Mouse (Mus musculus): ENCODE results near the gene Hist1h1t. TPM values are rescaled to one million over a fixed set of nuclear protein-coding genes. Genes with fewer than 3 reads are reported as not detected.

The Hist1h1t gene
- polyA plus RNA-seq, 1 experiment from 2014 or later = not detected

GRCm38 (mm10) chr13:23725213-23725612 lies 29.6 kb downstream of the Hist1h1t start:
- no peak overlapping the region for H3K4me3 ChIP-seq
- no peak overlapping the region for H3K4me2 ChIP-seq
- no peak overlapping the region for H3K27ac ChIP-seq
- no peaks in the 10 kb centered on the region for H3K9me3 ChIP-seq
- H3K27me3 ChIP-seq = no peaks in the 10 kb centered on the region
- H3K9ac ChIP-seq = no peak overlapping the region
- no peak for ATAC-seq (ENCODE audit: low FRiP score)
- no CpG with 5 or more reads among the region's 1 CpGs for WGBS
- H3K36me3 ChIP-seq = no peaks in the 10 kb centered on the region
- H3K4me1 ChIP-seq (replicated peaks) = no peaks in the 10 kb centered on the region

- H3K36me3 ChIP-seq = no peaks in the 10 kb centered on the region
- H3K9ac ChIP-seq = no peak overlapping the region
- WGBS = 86% methylated on average over 18 of the region's 18 CpGs
- no peaks in the 10 kb centered on the region for H3K27me3 ChIP-seq
- no peak overlapping the region for H3K4me3 ChIP-seq
- no peak overlapping the region for H3K4me2 ChIP-seq
- no peak for ATAC-seq (ENCODE audit: low FRiP score)
- no peaks in the 10 kb centered on the region for H3K4me1 ChIP-seq (replicated peaks)
- H3K27ac ChIP-seq = no peak overlapping the region
- no peaks in the 10 kb centered on the region for H3K9me3 ChIP-seq
These were observed 33.0 kb downstream of the Hist1h1t start for GRCm38 (mm10) chr13:23728472-23729191.

DNA sequence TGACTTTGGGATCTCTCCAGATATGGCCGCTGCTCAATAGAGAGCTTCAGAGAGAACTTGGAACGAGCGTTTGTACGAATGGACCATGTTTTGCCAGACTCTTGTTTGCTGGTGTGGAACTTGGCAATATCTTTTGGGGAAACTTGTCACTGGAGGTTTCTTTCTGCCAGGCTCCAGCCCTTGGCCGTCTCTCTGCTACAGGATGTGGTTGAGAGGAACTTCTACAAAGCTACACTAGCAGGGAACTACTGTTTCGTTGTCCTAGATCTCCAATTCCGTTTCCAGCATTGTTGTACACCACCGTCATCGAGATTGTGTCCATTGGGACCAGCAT lies 33.5 kb downstream of the Hist1h1t start:
- H3K4me1 ChIP-seq (replicated peaks) = no peaks in the 10 kb centered on the region
- no peak overlapping the region for H3K4me2 ChIP-seq
- no peak for ATAC-seq (ENCODE audit: low FRiP score)
- H3K27me3 ChIP-seq = no peaks in the 10 kb centered on the region
- no peak overlapping the region for H3K4me3 ChIP-seq
- WGBS = 94% methylated on average over 9 of the region's 9 CpGs
- no peaks in the 10 kb centered on the region for H3K36me3 ChIP-seq
- no peak overlapping the region for H3K27ac ChIP-seq
- H3K9ac ChIP-seq = no peak overlapping the region
- H3K9me3 ChIP-seq = no peaks in the 10 kb centered on the region

DNA sequence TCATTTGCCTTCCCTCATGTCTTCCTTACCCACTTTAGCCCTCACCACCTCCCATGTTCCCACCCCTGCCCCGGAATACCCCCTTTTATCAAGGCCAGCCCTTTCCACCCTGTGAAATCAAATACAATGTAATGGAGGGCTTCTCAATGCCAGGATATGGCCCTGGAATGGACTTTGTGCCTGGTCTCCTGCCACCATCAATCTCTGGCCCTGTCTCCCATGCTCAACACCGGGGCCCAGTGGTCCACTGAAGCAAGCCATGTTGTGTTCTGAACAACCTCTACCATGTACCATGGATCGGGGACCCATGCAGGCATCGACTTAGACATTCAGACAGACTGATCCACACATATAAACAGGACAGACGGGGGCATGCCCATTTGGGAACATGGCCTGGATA lies 34.1 kb downstream of the Hist1h1t start:
- Histone ChIP-seq H3K36me3 (no peaks in the 10 kb centered on the region), H3K27me3 (no peaks in the 10 kb centered on the region), H3K4me1 (replicated peaks) (no peaks in the 10 kb centered on the region), H3K4me3 (no peak overlapping the region), H3K4me2 (no peak overlapping the region), H3K9me3 (no peaks in the 10 kb centered on the region), H3K9ac (no peak overlapping the region), H3K27ac (no peak overlapping the region)
- no peak for ATAC-seq (ENCODE audit: low FRiP score)
- 92% methylated on average over 5 of the region's 5 CpGs for WGBS

- ATAC-seq (ENCODE audit: low FRiP score) = no peak
- 43% methylated on average over 8 of the region's 8 CpGs for WGBS
- no peaks in the 10 kb centered on the region for H3K9me3 ChIP-seq
- no peaks in the 10 kb centered on the region for H3K27me3 ChIP-seq
- H3K36me3 ChIP-seq = no peaks in the 10 kb centered on the region
- H3K27ac ChIP-seq = no peak overlapping the region
- H3K4me3 ChIP-seq = no peak overlapping the region
- no peak overlapping the region for H3K4me2 ChIP-seq
- H3K9ac ChIP-seq = no peak overlapping the region
- H3K4me1 ChIP-seq (replicated peaks) = no peaks in the 10 kb centered on the region
These were observed 34.9 kb downstream of the Hist1h1t start for GRCm38 (mm10) chr13:23730479-23730878.

GRCm38 (mm10) chr13:23732156-23732804 lies 36.7 kb downstream of the Hist1h1t start:
- Histone ChIP-seq H3K27me3 (no peaks in the 10 kb centered on the region), H3K27ac (no peak overlapping the region), H3K36me3 (no peaks in the 10 kb centered on the region), H3K4me1 (replicated peaks) (no peaks in the 10 kb centered on the region), H3K4me3 (no peak overlapping the region), H3K9ac (no peak overlapping the region), H3K9me3 (no peaks in the 10 kb centered on the region), H3K4me2 (no peak overlapping the region)
- ATAC-seq (ENCODE audit: low FRiP score) = no peak
- 28% methylated on average over 8 of the region's 8 CpGs for WGBS

GRCm38 (mm10) chr13:23737091-23737490 lies 41.5 kb downstream of the Hist1h1t start:
- H3K27me3 ChIP-seq = no peaks in the 10 kb centered on the region
- no peak for ATAC-seq (ENCODE audit: low FRiP score)
- H3K9me3 ChIP-seq = no peaks in the 10 kb centered on the region
- no peak overlapping the region for H3K27ac ChIP-seq
- no peak overlapping the region for H3K9ac ChIP-seq
- H3K4me2 ChIP-seq = no peak overlapping the region
- peaks cover 23% of the 10 kb centered on the region for H3K4me1 ChIP-seq (replicated peaks)
- no peaks in the 10 kb centered on the region for H3K36me3 ChIP-seq
- WGBS = 92% methylated on average over 5 of the region's 5 CpGs
- no peak overlapping the region for H3K4me3 ChIP-seq

DNA sequence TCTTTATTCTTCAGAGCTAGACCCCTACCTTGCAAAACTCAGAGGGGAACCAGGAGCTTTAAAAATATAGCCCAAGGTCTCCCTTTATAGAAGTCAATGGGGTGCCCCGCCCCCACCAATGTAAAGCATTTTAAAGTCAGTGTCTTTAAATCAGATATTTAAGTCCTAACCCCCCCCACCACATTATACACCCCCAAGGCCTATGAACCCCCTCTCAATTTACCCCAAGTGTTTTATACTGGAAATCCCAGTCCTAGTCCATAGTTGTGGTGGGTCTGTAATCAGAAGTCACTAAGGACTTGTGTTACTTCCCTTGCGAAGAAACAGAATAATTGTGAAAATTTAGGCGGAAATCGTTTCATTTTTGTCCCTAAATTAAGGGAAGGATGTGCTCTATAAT lies 42.4 kb downstream of the Hist1h1t start:
- no peak for ATAC-seq (ENCODE audit: low FRiP score)
- Histone ChIP-seq H3K9me3 (no peaks in the 10 kb centered on the region), H3K4me2 (peak overlapping the region; percentile 94), H3K27me3 (no peaks in the 10 kb centered on the region), H3K36me3 (no peaks in the 10 kb centered on the region), H3K4me3 (peak overlapping the region; percentile 48), H3K27ac (peak overlapping the region; percentile 89), H3K4me1 (replicated peaks) (peaks cover 23% of the 10 kb centered on the region), H3K9ac (peak overlapping the region; percentile 76)
- 26% methylated on average over 4 of the region's 4 CpGs for WGBS

DNA sequence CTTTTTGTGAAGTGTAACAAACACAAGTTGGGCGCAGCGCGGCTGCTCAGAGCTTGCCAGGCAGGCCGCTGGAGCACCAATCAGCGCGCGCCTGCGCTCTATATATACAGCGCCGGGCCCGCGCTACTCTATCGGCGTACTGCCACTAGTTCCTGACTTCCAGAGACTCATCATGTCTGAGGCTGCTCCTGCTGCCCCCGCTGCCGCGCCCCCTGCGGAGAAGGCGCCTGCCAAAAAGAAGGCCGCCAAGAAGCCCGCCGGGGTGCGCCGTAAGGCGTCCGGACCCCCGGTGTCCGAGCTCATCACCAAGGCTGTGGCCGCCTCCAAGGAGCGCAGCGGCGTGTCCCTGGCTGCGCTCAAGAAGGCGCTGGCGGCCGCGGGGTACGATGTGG lies 43.1 kb downstream of the Hist1h1t start, which contains the start of gene Hist1h1c:
Gene Hist1h1c, plus strand, starts transcription at position 132 of the 392 bp plus-strand sequence.
- Histone ChIP-seq H3K4me2 (peak within 1 kb of the TSS; percentile 94), H3K4me1 (replicated peaks) (peaks cover 23% of the 10 kb centered on the region), H3K27me3 (no peaks in the 10 kb centered on the region), H3K27ac (peak within 1 kb of the TSS; percentile 89), H3K9ac (peak within 1 kb of the TSS; percentile 76), H3K36me3 (no peaks in the 10 kb centered on the region), H3K4me3 (peak within 1 kb of the TSS; percentile 48), H3K9me3 (no peaks in the 10 kb centered on the region)
- under 1% methylated on average over 38 of the region's 38 CpGs for WGBS
- peak; percentile 93 for ATAC-seq (ENCODE audit: low FRiP score)

DNA sequence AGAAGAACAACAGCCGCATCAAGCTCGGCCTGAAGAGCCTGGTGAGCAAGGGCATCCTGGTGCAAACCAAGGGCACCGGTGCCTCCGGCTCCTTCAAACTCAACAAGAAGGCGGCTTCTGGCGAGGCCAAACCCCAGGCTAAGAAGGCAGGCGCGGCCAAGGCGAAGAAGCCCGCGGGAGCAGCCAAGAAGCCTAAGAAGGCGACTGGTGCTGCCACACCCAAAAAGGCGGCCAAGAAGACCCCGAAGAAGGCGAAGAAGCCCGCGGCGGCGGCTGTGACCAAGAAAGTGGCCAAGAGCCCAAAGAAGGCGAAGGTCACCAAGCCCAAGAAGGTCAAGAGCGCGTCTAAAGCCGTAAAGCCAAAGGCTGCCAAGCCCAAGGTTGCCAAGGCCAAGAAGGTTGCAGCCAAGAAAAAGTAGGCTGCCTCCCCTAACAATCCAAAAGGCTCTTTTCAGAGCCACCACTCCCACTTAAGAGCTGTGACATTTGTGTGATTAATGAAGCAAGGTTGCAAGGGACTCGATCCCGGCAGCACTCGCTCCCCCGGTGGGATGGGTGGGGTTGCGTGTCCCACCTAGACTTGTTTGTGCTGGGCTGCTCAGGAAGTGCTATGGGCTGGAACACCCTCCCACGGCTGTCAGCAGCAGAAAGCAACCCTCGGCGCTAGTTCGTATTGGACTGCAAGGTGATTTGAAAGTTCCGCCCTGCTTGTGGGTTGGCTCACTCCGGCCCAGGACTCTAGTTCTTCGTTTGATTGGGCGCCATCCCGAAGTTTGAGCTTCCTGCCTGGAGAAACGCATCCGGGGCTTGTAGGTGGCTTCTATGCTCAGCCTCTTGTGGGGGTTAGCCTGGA lies 43.7 kb downstream of the Hist1h1t start:
- no peaks in the 10 kb centered on the region for H3K27me3 ChIP-seq
- H3K36me3 ChIP-seq = no peaks in the 10 kb centered on the region
- H3K4me3 ChIP-seq = peak overlapping the region; percentile 48
- H3K9me3 ChIP-seq = no peaks in the 10 kb centered on the region
- peak overlapping the region; percentile 94 for H3K4me2 ChIP-seq
- peak overlapping the region; percentile 89 for H3K27ac ChIP-seq
- peaks cover 23% of the 10 kb centered on the region for H3K4me1 ChIP-seq (replicated peaks)
- under 1% methylated on average over 39 of the region's 39 CpGs for WGBS
- peak overlapping the region; percentile 76 for H3K9ac ChIP-seq
- peak; percentile 90 for ATAC-seq (ENCODE audit: low FRiP score)

- no peaks in the 10 kb centered on the region for H3K27me3 ChIP-seq
- H3K27ac ChIP-seq = peak overlapping the region; percentile 89
- ATAC-seq (ENCODE audit: low FRiP score) = no peak
- peak overlapping the region; percentile 48 for H3K4me3 ChIP-seq
- no peaks in the 10 kb centered on the region for H3K36me3 ChIP-seq
- no peaks in the 10 kb centered on the region for H3K9me3 ChIP-seq
- under 1% methylated on average over 14 of the region's 14 CpGs for WGBS
- H3K4me1 ChIP-seq (replicated peaks) = peaks cover 23% of the 10 kb centered on the region
- H3K4me2 ChIP-seq = peak overlapping the region; percentile 94
- peak overlapping the region; percentile 76 for H3K9ac ChIP-seq
These were observed 44.3 kb downstream of the Hist1h1t start for GRCm38 (mm10) chr13:23739922-23740252.

- Histone ChIP-seq H3K4me3 (peak overlapping the region; percentile 48), H3K27ac (peak overlapping the region; percentile 89; the same call in 1 of the 2 replicates), H3K36me3 (no peaks in the 10 kb centered on the region), H3K9me3 (no peaks in the 10 kb centered on the region), H3K4me1 (replicated peaks) (peaks cover 23% of the 10 kb centered on the region), H3K27me3 (no peaks in the 10 kb centered on the region), H3K9ac (peak overlapping the region; percentile 76), H3K4me2 (peak overlapping the region; percentile 94)
- ATAC-seq (ENCODE audit: low FRiP score) = no peak
- 31% methylated on average over 13 of the region's 13 CpGs for WGBS
These were observed 44.7 kb downstream of the Hist1h1t start for GRCm38 (mm10) chr13:23740256-23740840.

Data from hindbrain, embryonic 13.5 days (tissue).